Mouse (Mus musculus) gastrocnemius, postnatal 36 days (tissue): ENCODE measurements around the gene App. TPM values are rescaled to one million over a fixed set of nuclear protein-coding genes. Genes with fewer than 3 reads are reported as not detected.
A peak's percentile ranks its signal among the peaks of the same experiment; 100 is the strongest.

ENCODE experiments used
- DNase-seq, 2 experiments: peaks; one replicate each; pipeline ENCODE4 v3.0.0; 2022
- intact Hi-C: fragments of 180-260 bp; cut with DNase I; formaldehyde crosslinking; loops from one replicate; pipeline ENCODE4 v1.15.1; 2025
- total RNA-seq, 2 experiments: library from RNA; stranded (reverse); gene quantifications; 2 replicates each; pipeline ENCODE4 v1.2.3; 2021

App gene
- total RNA-seq, 2 experiments from 2014 or later: 67.9 to 83.3 TPM

DNA sequence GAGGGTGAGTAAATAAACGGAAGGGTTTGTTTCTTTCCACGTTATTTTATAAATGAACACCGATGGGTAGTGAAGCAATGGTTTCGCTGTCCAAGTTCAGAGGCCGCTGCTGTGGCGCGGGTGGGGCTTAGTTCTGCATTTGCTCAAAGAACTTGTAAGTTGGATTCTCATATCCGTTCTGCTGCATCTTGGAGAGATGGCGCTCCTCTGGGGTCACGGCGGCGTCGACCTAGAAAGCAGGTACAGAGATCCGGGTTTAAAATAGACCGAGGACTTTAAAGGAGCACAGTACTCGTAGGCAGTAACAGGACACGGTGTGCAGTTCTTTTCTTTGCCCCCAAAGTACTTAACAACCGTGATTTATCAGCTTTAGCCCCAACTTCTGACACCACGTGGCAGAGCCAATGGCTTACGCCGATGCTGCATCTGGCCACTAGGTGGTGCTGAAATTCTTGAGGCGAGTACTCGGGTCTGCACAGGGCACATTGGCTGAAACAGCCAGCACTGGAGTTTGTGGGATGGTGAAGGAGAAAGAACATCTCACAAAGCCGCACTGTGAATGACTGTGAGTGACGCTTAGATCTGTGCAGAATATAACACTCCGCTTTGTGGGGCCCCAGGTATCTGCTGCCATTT is 218.2 kb downstream of the App start:
- intact Hi-C loops: loop anchor here (5.0 kb wide), 1 partner anchor 722 kb away; no protein-coding TSS in a partner anchor
- DNase-seq: peak; percentile 81 to 82

DNA sequence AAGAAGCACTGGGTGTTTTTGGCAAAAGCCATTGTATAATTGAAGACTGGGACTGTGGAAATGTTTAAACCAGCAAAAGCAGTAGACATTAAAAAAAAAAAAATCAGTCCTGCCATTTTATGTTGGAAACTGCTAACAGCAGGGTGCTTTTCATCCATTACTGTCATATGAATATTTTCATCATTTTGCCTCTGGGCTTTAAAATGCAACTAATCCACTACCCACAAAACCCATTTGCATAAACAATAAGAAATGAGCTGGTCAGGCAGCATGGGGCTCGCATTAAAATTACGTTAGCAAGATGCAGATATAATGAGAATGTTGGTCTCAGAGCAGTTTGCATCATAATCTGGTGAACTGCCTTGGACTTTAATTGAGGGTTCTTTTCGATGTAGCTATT is 242.5 kb downstream of the App start:
- intact Hi-C loops: no loop called here
- DNase-seq: no peak

- intact Hi-C loops: no loop called here
- DNase-seq: no peak
These were observed 245.7 kb downstream of the App start for GRCm38 (mm10) chr16:84927827-84928226.

DNA sequence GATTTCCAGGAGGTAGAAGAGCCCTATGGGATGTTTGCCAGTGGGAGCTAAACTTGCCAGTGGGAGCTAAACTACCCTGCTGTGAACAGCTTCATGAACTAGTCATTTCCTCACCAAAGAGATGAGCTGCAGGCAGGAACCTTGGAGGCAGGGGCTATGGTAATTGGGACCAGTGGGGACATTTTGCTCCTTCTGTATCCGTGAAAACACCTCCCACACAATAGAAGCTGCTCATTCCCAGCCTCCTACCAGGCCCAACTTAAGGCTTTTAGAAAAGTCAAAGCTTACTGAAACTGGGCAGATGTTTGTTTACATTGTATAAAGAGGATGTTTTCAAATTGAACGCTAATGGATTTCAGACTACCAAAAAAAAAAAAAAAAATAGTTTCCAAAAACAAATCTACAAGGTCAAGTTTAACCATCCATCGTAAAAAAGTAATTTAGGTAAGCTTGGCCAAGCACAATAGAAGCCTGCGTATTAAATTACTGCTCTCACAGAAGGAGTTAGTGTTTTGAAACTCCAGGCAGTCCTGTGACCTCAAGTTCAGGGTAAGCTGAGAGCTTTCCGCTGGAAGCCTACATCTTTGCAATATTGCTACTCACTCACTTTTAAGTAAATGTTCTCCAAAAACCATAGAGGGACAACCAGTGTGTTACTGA is 253.8 kb downstream of the App start:
- DNase-seq: no peak
- intact Hi-C loops: no loop called here

- intact Hi-C loops: no loop called here
- DNase-seq: no peak
These were observed 254.5 kb downstream of the App start for GRCm38 (mm10) chr16:84919087-84919486.

DNA sequence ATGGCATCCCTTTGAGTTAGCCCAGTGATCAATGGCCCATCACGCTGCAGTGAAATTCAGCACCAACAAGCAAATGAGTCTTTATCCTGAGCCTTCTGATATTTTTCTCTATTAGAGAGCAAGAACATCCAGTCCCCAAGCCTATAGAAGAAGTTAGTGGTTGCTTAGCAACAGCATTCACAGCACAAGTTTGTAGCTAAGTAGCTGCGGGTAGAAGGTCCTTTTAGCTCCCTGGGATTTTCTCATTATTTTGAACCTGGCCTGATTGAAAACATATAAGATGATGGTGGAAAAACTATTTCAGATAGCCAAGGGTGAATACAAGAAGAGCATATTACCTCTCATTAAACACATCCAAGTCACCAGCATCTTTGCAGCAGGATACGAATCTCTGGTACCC is 256.8 kb downstream of the App start:
- DNase-seq: no peak
- intact Hi-C loops: no loop called here

- intact Hi-C loops: no loop called here
- no peak for DNase-seq
These were observed 261.9 kb downstream of the App start for GRCm38 (mm10) chr16:84911477-84912165.

- intact Hi-C loops: no loop called here
- no peak for DNase-seq
These were observed 270.6 kb downstream of the App start for GRCm38 (mm10) chr16:84902995-84903394.
